Mouse (Mus musculus) MN1 (cell line): ENCODE data around the gene Adamtsl3.
"Not testable (repeated sequence)": the region's sequence is repeated elsewhere in the genome, so short reads cannot be mapped to it uniquely, and the experiment has no call there.

Source experiments
- DNase-seq: peaks from one replicate; pipeline ENCODE4 v3.0.0-alpha.2; 2016; ENCODE audit warnings: low spot score

The Adamtsl3 gene

GRCm38 (mm10) chr7:82361127-82361526, 25.6 kb downstream of the Adamtsl3 start:
- no peak for DNase-seq

- DNase-seq = no peak
Measured at GRCm38 (mm10) chr7:82364567-82364966, 29.1 kb downstream of the Adamtsl3 start.

DNA sequence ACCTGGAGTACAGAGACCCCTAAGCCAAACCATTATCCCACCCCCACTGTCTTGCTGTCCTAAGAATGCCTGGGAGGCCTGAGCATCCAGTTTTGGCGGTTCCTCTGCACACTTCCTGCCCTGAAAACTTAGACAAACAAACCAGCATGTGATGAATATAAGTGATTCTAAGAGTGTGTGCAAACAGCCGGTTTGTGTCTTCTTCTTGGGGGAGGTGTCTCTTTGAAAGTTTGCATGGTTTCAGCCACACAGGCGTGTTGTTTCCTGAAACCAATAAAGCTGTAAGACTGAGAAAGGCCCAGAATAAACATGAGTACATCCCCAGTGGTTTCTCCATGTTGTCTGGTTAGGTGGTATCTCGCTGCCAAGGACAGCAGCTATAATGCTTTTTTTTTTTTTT, 30.6 kb downstream of the Adamtsl3 start:
- DNase-seq = no peak

DNA sequence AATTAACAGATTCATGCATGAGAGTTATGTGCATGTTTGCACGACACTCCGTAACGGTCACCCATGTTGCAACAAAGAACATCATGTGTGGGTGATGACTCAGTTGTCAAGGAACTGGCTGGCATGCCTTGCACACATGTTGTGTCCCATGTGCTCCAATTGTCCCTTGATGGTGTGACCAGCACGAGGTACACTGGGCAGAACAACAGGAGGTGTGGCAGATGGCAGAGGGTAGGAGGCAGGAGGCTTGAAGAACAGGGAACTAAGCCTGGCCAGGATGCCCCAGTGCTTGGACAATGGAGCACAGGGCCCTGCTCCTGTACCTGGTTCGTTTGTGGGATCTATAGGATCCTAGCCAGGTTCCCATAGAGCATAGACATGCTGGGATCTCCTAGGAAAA, 31.0 kb downstream of the Adamtsl3 start:
- DNase-seq = no peak

DNA sequence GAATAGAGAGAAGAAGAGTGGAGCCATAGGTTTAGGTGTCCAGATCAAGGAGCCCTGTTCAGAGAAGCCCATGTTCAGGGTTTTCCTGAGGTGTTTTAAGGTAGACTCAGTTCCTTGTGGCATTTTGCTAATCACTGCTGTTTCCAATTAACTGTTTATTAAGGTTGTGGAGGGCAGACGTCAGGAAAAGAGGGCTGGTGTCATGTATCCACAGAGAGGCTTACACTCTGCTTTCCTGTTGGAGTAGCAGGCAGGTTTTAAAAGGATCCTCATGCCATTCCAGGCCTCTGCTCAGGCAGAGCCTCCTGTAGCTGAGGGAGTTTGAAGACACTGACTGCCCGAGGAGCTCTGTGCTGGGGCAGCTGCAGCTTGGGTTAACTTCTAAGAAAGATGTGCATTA, 32.6 kb downstream of the Adamtsl3 start:
- no peak for DNase-seq

GRCm38 (mm10) chr7:82370132-82370531, 34.6 kb downstream of the Adamtsl3 start:
- DNase-seq = no peak

- DNase-seq = no peak
Measured at GRCm38 (mm10) chr7:82371411-82371810, 35.9 kb downstream of the Adamtsl3 start.

GRCm38 (mm10) chr7:82378311-82378710, 42.8 kb downstream of the Adamtsl3 start:
- no peak for DNase-seq

- DNase-seq = no peak
Measured at GRCm38 (mm10) chr7:82379765-82380164, 44.3 kb downstream of the Adamtsl3 start.

GRCm38 (mm10) chr7:82382843-82383535, 47.5 kb downstream of the Adamtsl3 start:
- no peak for DNase-seq

DNA sequence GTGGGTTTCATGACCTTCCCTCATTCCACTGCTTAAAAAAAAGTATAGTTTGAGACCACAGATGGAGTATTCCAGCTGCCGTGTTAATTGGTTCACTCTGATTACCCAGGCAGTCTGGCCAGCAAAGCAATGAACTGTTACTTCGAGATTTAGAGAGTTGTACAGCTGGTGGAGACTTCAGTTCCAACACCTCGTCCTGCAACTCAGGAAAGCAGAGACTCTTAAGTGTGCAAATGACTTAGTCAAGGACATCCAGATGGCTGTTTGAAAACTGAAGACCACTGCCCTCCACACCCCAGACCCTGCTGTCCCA, 48.0 kb downstream of the Adamtsl3 start:
- no peak for DNase-seq

GRCm38 (mm10) chr7:82387121-82387520, 51.6 kb downstream of the Adamtsl3 start:
- no peak for DNase-seq

- no peak for DNase-seq
Measured at GRCm38 (mm10) chr7:82394435-82395186, 59.1 kb downstream of the Adamtsl3 start.

DNA sequence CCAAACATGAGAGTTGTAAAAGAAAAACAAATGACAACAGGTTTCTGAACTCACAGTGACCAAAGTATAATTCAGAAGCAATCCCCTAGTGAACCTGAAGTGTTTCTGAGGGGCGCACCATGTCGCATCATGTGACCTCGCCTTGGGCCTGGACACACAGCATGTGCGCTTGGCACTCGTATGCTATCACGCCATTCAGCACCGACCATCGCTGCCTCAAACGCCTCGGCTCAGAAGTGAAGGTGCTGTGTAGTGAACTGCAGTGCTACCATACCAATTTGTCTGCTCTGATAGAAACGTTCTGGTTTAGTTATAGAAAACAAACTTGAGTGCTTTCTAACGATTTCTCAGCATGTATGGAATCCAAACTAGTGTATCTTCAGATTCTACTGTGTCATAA, 59.7 kb downstream of the Adamtsl3 start:
- no peak for DNase-seq

- no peak for DNase-seq
Measured at GRCm38 (mm10) chr7:82395751-82396512, 60.4 kb downstream of the Adamtsl3 start.

DNA sequence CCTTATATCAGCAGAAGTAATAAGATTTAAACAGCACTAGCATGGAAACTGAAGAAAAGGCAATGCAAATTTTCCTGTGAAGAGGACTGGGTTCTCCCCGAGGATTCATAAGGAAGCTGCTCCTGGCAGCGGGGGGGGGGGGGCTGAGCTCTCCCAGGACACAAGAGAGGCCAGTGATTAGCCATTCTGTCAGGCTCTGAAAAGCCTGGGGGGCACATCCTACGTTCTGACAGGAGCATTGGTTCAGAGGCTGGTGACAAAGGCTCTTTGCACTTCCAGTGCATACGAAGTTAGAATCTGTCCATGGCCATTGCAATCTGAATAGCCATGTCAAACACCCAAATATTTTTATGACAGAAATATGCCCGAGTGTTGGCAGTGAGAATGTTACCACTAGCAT, 61.4 kb downstream of the Adamtsl3 start:
- DNase-seq = no peak

GRCm38 (mm10) chr7:82397632-82398031, 62.1 kb downstream of the Adamtsl3 start:
- DNase-seq = no peak

DNA sequence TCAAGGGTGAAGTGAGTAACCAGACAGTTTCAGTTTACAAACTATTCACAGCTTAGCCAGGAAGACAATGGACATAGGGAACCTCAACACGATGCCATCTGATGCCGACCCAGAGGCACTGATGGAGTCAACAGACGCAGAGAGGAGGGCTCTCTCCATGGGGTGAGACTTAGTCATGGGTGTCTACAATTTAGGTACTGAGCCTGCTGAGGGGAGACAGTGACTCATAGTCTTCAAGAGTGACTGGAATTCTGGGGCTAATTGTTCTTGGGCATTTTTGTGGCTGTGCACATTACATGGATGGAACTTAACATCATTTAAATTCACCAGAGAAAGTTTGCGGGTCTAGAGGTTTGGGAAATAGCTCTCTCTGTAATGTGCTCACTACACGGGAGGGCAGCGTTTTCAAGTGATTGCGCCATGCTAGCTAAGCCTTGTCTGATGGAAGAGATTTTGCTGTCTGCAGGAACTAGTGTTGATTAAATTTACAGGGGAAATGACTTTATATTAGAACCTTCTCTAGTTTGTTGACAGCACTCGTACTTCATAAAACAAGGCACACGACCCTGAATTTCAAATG, 70.1 kb downstream of the Adamtsl3 start:
- DNase-seq = no peak

DNA sequence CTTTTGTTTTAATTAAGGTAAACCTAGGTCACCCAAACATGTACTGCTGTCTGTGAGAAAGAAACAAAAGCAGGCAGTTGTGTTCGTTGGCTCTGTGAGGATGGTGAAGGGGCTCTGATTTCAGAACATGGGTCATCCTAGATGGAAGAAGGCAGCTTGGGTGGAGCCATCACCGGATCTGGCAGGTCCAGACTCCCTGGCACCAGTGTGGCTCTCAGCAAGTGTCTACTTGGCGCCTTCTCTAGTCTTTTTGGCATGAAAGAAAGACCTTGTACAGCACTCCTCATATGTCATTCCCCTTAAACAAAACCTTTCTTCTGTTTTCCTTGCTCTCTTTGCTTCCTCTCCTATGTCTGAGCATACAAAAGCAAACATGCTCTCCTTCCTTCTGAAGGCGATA, 75.5 kb downstream of the Adamtsl3 start:
- DNase-seq = no peak

GRCm38 (mm10) chr7:82416653-82417052, 81.2 kb downstream of the Adamtsl3 start:
- DNase-seq = no peak

- DNase-seq = no peak
Measured at GRCm38 (mm10) chr7:82417053-82417452, 81.6 kb downstream of the Adamtsl3 start.

GRCm38 (mm10) chr7:82420329-82421052, 85.0 kb downstream of the Adamtsl3 start:
- not testable (repeated sequence) for DNase-seq
